Mouse (Mus musculus) right cerebral cortex, postnatal 36 days (tissue): Measurements from ENCODE around the gene Prdm16.
A peak's percentile ranks its signal among the peaks of the same experiment; 100 is the strongest.

ENCODE experiments used
- DNase-seq, 2 experiments: peaks; one replicate each; pipeline ENCODE4 v3.0.0; 2022; ENCODE audit warnings: low spot score in 2 of 2, mixed read lengths in 1 of 2

Prdm16 gene

GRCm38 (mm10) chr4:154516470-154516869, 120.2 kb downstream of the Prdm16 start:
- DNase-seq = no peak

GRCm38 (mm10) chr4:154513664-154514063, 123.0 kb downstream of the Prdm16 start:
- no peak for DNase-seq

GRCm38 (mm10) chr4:154512518-154513090, 124.1 kb downstream of the Prdm16 start:
- DNase-seq = no peak

GRCm38 (mm10) chr4:154511767-154512166, 124.9 kb downstream of the Prdm16 start:
- no peak for DNase-seq

GRCm38 (mm10) chr4:154506774-154507435, 129.8 kb downstream of the Prdm16 start:
- peak; percentile 30 to 38 for DNase-seq

- no peak for DNase-seq
Observed at GRCm38 (mm10) chr4:154505313-154505712, 131.4 kb downstream of the Prdm16 start.

- DNase-seq = no peak
Observed at GRCm38 (mm10) chr4:154503260-154503829, 133.3 kb downstream of the Prdm16 start.

GRCm38 (mm10) chr4:154502403-154503000, 134.2 kb downstream of the Prdm16 start:
- no peak for DNase-seq

- DNase-seq = no peak
Observed at GRCm38 (mm10) chr4:154500695-154501094, 136.0 kb downstream of the Prdm16 start.

GRCm38 (mm10) chr4:154499701-154500523, 136.8 kb downstream of the Prdm16 start:
- peak; percentile 77 to 80 for DNase-seq

- no peak for DNase-seq
Observed at GRCm38 (mm10) chr4:154497423-154498175, 139.1 kb downstream of the Prdm16 start.

- peak; percentile 64 to 76 for DNase-seq
Observed at GRCm38 (mm10) chr4:154496991-154497390, 139.7 kb downstream of the Prdm16 start.

GRCm38 (mm10) chr4:154496522-154496921, 140.2 kb downstream of the Prdm16 start:
- no peak for DNase-seq

- no peak for DNase-seq
Observed at GRCm38 (mm10) chr4:154493996-154494395, 142.7 kb downstream of the Prdm16 start.

- DNase-seq = no peak
Observed at GRCm38 (mm10) chr4:154492714-154493121, 144.0 kb downstream of the Prdm16 start.

- no peak for DNase-seq
Observed at GRCm38 (mm10) chr4:154492268-154492667, 144.4 kb downstream of the Prdm16 start.

GRCm38 (mm10) chr4:154488031-154488430, 148.6 kb downstream of the Prdm16 start:
- DNase-seq = no peak

- DNase-seq = no peak
Observed at GRCm38 (mm10) chr4:154482695-154483094, 154.0 kb downstream of the Prdm16 start.

- peak in 1 of 2 experiments; percentile 20 for DNase-seq
Observed at GRCm38 (mm10) chr4:154481771-154482637, 154.7 kb downstream of the Prdm16 start.
